Mouse (Mus musculus): Measurements from ENCODE around the gene Gm10024.
"Not testable (repeated sequence)": the region's sequence is repeated elsewhere in the genome, so short reads cannot be mapped to it uniquely, and the experiment has no call there.

Gm10024 gene

GRCm38 (mm10) chr10:77729241-77729640 is 18.0 kb downstream of the Gm10024 start:
- peak; percentile 27 for DNase-seq (ENCODE audit: low read depth, low spot score)

- no peak for DNase-seq (ENCODE audit: low read depth, low spot score)
These were observed 24.7 kb downstream of the Gm10024 start for GRCm38 (mm10) chr10:77735928-77736327.

GRCm38 (mm10) chr10:77738929-77739328 is 27.7 kb downstream of the Gm10024 start:
- DNase-seq (ENCODE audit: low read depth, low spot score): no peak

- DNase-seq (ENCODE audit: low read depth, low spot score): not testable (repeated sequence)
These were observed 30.8 kb downstream of the Gm10024 start, which contains the start of gene Gm18596 for GRCm38 (mm10) chr10:77741924-77742688. TSS of gene Gm18596 (minus strand) at chr10:77742638.

GRCm38 (mm10) chr10:77750686-77751085 is 39.4 kb downstream of the Gm10024 start:
- DNase-seq (ENCODE audit: low read depth, low spot score): not testable (repeated sequence)

- DNase-seq (ENCODE audit: low read depth, low spot score): not testable (repeated sequence)
These were observed 40.0 kb downstream of the Gm10024 start, which contains the start of gene Gm9736 for GRCm38 (mm10) chr10:77751254-77751653. TSS of gene Gm9736 (minus strand) at chr10:77751354.

- not testable (repeated sequence) for DNase-seq (ENCODE audit: low read depth, low spot score)
These were observed 41.1 kb downstream of the Gm10024 start for GRCm38 (mm10) chr10:77752312-77752711.

- peak; percentile 38 for DNase-seq (ENCODE audit: low read depth, low spot score)
These were observed 42.2 kb downstream of the Gm10024 start for GRCm38 (mm10) chr10:77753448-77753847.

- DNase-seq (ENCODE audit: low read depth, low spot score): not testable (repeated sequence)
These were observed 48.3 kb downstream of the Gm10024 start, which contains the start of gene Gm3233 for GRCm38 (mm10) chr10:77759582-77759981. TSS of gene Gm3233 (minus strand) at chr10:77759682.
